Mouse (Mus musculus) megakaryocyte, embryonic 14.5 days (primary cell): Measurements from ENCODE around the gene Sp9.

ENCODE experiments used
- FLI1 ChIP-seq: IDR thresholded peaks from 2 replicates; pipeline ENCODE4 v1.6.1; 2012; ENCODE audit warnings: low read length, inconsistent platforms, mixed read lengths
- GATA1 ChIP-seq: IDR thresholded peaks from 3 replicates; pipeline ENCODE4 v1.6.1; 2012; ENCODE audit warnings: mixed read lengths, low read length, inconsistent platforms, borderline replicate concordance

- TF ChIP-seq GATA1 (no peak), FLI1 (no peak)
Observed at GRCm38 (mm10) chr2:73272351-73273248, 875 bp downstream of the Sp9 start.
